Mouse (Mus musculus) frontal cortex, postnatal 25 days (tissue): ENCODE measurements at regions not wholly inside any gene's neighbourhood (a gene's known extent, or its start where the extent isn't known, plus 50 kb on each side); places are given as distances from the start of the nearest gene placed in this dataset.
"Not testable (repeated sequence)": the region's sequence is repeated elsewhere in the genome, so short reads cannot be mapped to it uniquely, and the experiment has no call there.

Experiments used
- DNase-seq, 2 experiments: peaks; one replicate each; pipeline ENCODE4 v3.0.0; 2022; ENCODE audit warnings: low spot score in 2 of 2

DNA sequence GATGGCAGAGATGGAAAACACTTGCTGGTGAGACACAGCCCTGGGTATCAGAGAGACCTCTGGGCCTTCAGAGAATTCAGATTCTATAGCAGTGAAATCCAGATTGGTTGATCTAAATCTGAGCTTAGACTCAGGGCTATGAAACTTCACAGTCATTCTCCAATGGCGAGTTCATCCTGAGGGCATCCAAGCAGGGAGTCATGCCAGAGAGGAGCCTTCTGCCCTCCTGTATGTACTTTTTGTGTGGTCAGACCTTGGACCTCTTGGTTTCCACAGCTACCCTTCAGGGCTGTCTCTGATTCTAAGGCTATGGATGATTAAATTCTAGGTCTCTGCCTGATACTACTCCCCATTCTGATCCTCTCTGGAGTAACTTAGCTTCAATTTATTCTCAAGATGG, 122.0 kb upstream of the Mettl15 start:
- DNase-seq, result no peak

DNA sequence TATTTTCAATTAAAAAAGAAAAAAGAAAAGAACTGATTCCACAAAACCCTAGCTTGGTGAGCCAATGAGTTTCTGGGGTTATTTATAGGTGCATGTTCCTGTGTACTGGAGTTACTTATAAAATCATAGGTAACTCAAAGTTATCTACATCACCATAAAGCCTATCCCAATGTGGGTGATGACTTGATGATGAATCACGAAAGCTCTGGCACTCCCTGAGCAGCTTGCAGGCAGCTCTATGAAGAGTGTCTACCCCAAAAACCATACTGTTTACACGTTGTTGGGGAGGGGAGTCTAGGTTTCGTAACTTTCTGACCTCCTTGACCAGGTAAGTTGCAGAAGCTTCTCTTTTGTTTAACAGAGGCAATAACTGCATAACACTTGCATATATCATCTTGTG, 123.7 kb upstream of the Mettl15 start:
- no peak for DNase-seq

DNA sequence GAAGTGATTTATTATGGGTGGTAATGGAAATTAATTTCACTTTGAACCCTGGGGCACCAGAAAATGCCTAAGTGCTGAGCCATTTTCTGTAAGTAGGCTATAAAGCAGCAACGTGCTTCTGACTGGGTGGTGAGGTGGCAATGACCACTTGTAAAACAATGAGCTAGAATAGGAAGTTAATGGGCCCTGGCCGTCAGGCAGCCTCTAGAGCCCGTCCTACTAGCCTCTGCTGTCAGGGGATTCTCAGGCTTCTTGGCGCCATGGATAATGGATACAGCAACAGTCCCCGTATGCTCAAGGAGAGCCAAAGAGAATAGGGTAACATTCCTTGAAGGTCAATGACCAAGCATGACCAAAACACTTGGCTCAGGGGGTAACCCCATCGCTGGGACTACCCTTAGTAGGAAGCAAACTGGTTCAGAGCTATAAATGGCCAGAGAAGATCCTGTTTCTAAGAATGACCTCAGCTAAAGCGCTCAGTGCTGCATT, 126.1 kb upstream of the Mettl15 start:
- no peak for DNase-seq

DNA sequence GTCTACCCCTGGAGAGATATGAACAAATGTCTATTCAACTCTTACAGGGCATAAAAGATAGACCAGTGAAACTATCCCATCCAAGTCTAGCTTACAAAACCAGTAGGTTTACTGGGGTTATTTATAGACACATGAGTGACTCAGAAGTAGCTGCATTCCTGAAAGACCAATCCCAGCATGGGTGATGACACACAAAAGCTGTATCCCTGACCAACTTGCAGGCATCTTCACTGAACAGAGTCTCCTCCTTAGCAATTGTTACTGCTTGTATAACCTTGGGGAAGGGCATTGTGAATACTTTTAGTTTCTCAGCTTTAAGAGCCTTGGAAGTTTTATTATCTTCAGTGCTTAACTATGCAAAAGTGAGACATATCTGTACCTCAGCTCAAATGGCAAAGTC, 139.6 kb upstream of the Mettl15 start:
- no peak for DNase-seq

DNA sequence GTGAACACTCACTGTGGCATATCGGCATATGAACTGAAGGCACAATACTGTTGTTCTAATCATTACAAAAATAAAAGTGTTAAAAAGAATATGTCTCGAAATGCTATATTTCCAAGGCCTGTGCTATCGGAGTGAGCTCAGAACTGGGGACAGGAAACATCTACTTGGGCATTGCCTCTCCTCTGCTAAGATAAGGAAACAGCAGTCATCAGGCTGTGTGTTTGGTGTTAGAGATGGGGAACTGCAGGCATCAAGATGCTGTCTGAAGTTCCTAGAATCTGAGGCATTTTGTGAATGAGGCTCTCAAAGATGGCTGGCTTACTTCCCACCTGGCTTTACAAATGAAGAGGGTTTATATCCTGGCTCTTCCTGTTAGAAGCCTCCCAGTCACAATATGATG, 150.6 kb upstream of the Mettl15 start:
- DNase-seq, result no peak

DNA sequence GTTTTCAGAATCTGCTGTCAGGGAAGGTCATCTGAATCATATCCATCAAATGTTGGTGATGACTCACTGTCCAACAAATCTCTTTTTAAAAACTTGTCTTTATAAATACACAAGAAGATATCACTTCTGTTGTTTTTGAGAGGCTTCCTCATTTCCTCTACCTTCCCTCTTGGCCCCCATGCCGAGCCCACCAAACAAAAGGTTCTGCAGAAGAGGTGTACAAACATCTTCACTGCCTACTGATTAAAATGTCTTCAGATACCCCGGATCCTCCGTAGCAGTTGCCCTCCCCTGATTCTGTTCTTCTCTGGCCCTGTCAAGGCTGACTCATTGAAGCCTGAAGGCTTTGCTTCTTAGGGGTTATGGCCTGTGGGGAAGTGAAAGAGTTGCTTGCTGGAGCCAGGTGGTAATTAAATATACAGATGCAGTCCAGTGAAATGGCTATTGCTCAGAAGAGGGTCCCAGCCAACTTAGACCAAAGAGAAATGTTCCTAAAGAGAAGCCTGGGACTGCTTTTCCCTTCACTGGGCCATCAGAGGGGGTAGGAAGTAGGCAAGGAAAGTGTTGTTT, 162.1 kb upstream of the Mettl15 start:
- DNase-seq, result no peak

DNA sequence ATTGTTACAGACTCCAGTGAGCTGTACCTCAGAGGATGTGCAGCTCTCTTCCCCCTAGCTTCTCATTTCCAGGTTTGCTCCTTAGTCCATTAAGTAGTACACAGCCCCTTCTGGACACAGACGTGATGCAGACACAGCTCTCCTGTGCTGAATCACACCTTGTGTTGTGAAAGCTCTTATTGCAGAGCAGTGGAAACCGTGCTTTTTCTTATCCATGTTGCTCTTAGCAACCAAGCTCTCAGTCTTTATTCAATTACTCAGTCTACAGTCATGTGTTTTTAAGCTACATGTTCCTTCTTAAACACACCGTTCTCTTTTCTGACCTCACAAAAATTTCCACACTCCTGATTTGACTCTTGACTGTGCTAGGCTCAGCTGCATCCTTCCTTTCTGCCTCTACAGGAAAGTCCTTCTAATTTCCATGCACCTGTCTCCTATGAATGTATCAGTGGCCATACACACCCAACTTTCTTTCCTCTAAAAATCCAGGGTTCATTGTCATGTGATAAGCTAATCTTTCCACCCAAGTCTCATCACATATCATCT, 163.0 kb upstream of the Mettl15 start:
- DNase-seq, result no peak

DNA sequence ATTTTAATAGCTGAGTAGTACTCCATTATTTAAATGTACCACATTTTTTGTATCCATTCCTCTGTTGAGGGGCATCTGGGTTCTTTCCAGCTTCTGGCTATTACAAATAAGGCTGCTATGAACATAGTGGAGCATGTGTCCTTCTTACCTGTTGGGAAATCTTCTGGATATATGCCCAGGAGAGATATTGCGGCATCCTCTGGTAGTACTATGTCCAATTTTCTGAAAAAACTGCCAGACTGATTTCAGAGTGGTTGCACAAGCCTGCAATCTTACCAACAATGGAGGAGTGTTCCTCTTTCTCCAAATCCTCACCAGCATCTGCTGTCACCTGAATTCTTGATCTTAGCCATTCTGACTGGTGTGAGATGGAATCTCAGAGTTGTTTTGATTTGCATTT, 181.7 kb upstream of the Mettl15 start:
- not testable (repeated sequence) for DNase-seq

DNA sequence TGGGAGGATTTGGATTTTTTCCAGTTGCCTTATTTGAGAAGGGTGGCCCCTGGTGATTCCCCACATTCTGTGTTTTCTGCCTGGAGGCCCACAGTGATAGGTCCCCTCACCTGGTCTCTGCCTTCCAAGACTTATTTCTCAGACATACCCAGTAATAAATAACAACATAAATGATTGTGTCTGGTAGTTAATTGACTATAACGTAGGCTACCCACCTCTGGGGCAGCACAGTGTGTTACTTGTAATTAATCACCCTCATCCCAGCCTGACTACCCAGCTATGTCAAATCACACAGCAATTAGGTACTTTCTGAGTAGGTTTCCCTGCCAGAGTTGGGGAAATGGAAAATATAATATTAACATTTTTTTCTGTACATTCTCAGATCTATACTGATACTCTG, 190.2 kb upstream of the Bdnf start:
- DNase-seq, result no peak

DNA sequence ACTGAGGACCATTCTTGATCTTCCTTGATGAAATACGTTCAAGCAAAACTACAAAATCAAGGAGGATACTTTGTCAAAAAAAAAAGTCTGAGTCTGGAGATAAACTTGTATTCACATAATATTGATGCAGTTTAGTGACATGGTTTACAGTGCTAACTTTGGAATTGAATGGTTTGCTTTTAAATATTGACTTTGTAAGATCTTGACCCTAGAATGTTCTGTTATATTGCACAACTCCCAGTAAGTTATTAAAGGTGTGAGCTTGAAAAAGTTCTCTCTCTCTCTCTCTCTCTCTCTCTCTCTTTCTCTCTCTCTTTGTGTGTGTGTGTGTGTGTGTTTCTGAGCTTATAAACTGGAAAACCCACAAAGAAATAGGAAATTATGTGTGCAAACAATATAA, 186.9 kb upstream of the Bdnf start:
- no peak for DNase-seq

DNA sequence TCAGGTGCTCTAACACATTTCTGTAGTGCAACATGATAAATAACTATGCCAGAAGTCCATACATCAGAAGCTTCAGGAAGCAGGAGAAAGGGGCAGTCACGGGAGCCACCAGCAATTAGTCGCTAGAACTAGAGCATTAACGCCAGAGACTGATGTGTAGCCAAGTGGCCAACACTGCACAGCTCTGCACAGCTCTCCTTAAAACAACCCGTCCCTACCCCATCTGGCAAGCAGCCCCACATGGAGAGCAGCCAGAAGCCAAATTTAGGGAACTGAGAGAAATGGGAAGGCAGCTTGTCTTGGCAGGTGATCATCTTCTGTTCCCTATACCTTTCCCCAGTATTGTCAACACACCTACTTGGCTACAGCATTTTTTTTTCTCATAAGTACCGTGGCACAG, 172.3 kb upstream of the Bdnf start:
- DNase-seq, result peak in 1 of 2 experiments; percentile 4

DNA sequence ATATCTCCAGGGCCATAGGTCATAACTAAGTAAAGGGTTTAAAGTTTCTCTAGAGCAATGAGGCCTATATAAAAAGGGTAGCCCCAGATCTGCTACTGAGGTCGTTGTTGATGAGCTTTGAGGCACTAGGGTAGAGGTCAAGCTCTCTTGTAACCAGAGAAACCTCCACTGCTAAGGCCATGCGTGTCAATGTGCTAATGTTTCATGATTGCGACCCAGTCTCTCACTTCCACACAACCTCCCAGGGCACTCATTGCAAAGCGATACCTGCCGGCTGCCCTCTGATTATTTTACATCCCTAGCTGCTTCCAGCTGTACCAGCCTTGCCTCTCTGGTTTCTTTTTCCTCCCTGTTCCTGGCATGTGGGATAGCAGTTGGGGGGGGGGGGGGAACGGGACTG, 169.6 kb upstream of the Bdnf start:
- DNase-seq, result no peak

DNA sequence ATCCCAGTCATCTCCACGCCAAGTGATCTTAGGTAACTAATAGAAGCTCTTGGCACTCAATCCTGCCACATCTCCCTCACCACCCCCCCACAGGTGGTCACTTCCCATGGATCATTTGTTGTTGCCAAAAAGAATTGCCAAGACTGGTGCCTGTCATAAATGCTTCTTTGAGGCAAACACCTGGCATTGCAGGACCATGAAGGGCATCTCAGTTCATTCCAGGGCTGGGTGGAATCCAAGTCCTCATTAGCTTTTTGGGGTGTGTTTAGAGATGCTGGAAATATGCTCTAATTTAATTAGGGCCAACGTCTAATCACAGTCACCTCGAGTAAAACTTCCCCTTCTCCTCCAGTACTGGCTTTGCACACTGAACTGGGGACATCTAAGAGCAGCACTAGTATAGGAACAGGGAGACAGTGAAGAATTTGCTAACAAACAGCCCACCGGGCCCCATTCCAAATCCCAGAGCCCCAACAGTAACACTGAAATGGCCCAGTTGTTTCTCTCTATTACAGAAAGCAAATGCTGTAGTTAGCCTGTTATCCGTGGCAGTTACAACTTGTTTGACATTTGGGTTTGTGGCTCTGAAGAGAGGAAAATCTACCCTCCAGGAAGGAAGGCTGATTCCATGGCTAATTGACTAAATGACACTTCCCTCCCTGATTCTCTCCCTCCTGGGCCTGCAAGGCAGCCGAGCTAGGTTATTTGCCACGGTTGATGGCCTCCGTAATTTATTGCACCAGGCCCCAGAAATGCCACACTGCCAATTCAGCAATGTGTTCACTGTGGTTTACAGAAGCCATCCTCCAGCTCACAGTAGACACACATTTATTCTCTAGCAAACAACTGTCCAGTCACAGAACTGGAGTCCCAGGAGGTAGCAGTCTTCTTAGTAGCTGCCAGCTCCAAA, 164.2 kb upstream of the Bdnf start:
- DNase-seq, result no peak

DNA sequence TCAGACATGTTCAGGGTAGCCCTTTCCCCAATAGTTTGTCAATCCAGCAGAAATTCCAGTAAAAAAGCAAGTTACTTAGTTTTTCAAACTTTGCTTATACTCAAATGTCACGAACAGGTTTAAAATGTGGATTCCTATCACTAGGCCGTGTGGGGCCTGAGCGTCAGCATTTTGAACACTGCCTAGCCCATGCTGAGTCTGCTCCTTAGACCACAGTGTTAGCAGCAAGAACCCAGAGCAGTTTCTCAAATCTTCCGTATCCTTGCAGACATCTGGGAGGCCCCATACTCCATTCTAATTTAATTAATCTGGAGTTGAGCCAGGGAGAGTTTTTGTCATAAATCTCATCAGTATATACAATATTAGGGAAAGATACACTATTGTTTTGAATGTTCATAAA, 163.4 kb upstream of the Bdnf start:
- no peak for DNase-seq

DNA sequence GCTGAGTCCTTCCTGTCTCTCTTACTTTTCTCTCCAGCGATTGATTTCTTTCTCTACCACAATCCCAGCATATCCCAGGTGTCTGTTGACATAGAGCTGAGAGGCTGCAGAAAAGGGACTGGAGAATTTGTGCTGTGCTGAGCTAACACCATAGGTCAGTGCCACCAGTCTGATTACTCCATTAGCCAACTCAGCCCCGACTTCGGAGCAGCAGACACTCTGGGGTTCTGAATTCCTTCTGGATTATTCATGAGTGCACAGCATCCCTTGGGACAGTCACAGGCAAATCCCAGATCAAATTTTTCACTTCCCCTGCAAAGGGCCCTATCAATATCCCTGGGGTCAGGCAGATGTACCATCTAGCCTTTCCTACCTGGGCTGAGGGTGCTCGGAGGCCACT, 155.2 kb upstream of the Bdnf start:
- DNase-seq, result no peak

DNA sequence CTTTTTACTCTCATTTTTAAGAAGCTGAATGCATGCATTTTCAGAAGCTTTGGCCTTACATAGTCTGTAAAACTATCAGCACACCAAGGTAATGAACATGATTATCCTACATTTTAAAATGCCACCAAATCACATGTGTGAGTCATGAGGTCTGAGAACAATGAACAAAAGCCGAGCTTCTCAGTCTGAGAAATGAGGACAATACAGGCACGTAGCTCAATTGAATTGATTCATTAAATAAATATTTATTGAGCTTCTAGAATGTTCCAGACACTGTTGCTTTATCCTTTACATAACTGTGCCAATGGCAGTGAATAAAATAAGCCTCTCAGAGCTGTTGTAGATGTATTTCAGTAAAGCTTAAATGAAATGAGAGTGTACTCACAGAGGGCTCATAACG, 154.0 kb upstream of the Bdnf start:
- DNase-seq, result no peak

DNA sequence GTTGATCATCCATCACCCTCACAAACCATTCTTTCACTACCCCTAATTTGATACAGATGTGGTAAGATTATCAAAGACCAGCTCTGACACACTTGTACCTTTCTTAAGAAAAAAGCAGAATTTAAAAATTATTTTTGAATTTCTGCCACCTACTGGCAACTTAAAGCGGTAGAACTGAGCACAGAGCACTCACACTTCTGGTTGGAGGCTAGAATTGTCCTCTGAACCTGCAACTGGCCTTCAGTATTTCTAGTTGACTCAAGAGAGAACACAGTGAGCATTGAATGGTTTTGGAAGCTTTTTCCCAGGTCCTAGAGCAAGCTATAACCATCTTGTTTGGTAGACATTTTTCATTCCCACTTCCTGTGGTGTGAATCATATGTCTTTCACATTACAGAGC, 135.0 kb upstream of the Bdnf start:
- no peak for DNase-seq

DNA sequence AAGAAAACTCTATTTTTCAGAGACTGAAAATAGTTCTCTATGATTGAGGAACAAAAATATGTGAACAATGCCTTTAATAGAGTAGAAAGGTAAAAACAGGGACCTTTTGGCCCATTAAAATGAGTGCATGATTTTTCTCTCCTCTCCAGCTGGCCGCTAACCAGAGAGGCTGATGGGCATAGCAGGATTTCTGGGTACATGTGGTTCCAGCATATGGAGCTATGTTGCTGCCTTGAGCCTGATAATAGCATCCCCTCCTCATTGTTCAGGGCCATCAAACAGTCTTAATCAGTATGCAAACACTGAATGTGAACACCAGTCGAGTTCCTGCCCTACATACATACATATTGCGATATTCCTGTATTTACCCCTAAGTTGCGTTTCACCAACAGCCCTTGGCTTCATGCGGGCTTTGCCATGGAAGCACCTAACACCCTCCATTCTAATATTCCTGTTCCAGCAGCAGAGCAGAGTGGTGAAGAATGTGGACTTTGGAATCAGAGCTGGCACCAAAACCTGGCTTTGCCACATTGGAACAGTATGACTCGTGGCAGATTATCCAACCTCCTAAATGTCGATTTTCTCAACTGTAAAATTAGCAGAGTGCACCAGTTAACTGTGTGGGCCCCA, 127.9 kb upstream of the Bdnf start:
- no peak for DNase-seq

DNA sequence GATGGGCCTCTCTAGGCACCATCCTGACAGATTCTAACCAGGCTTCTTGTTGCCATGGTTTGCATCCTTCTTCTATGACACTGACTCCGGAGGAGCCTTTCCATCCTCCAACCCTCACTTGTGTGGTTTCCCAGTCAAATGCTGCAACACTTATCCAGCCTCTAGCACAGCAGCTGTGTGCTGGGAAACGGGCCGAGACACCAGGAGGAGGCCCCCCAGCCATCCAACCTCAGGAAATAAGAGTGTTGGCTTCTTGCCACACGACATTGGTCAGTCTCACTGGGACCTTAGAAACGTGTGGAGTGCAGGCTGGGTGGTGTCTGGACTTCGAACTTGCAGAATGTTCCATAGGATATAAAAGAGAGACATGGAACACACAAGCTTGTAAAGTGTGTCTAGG, 119.9 kb upstream of the Bdnf start:
- no peak for DNase-seq

DNA sequence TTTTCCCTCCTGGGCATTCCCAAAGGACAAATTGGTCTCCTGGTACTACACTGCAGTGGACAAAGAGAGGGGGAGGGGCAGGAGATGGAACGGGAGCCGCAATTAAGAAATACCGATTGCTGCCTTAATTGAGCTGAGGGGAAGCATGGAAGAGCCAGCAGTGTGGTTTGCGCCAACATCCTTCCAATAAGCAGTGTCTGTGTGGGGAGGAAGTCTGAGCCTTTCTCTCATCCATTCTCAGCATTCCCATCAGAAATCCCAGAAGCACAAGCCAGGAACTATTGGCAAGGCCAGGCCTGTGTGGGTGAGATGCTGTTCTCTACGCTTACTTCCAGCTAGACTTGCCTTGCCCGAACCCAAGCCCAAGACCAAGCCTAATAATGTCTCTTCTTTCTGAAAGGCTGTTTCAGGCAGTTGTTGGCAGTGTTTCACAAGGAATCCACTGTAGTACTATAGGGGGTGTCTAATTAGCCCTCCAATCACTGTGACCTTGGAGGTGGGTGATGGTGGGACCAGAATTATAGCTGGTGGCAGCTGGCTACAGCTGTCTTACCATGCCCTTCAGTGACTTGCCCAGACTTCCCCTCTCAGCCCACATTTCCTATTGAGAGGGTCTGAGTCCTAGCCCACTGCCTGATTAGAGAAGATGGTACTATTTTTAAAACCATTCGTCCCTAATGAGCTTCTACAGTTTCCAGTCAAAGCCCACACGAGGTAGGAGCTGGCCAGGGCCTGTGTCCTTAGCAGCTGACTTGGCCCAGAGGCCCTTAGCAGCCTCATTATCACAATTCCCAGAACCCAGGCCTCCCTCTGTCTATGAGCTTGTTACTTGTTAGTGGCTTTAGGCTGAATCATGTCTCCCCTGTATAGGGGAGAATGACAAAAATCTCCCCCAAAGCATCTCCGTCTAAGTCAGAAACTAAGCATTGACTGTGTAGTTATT, 115.1 kb upstream of the Bdnf start:
- DNase-seq, result no peak

DNA sequence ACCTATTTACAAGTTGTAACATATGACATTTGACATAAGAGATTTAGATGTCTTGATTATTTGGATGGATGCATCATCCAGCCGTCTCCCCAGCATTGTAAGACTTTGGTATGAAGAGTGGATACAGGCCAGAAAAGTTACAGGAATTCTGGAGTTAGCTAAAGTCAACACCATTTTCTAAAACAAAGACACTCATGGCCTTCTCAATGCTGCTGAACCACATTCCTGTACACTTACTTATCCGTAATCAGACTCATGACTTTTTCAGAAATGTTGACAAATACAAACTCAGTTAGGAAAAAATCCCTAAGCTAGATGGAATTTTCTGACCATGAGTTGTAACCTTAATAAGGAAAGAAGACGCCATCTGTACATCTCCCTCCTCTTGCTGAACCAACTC, 111.5 kb upstream of the Bdnf start:
- DNase-seq, result no peak

DNA sequence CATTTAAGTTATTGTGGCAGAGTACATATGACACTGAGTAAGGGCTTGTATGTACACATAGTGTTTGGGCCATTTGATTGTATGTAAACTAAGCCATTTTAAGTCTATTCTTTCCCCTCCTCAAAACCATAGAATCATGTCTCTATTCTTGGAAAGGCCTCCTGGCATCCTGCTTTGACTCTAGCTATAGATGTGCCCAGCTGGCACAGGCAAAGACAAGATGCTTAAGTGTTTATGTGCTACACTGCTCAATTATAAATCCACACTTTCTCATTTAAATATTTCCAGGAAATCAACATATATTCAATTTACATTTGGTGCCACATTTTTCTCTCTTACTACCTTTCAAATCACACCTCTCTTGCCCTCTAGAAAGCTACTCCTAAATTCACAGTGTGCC, 97.6 kb upstream of the Bdnf start:
- no peak for DNase-seq
